Mouse (Mus musculus): Measurements from ENCODE around the gene Zfp966.
"Not testable (repeated sequence)": the region's sequence is repeated elsewhere in the genome, so short reads cannot be mapped to it uniquely, and the experiment has no call there.

DNA sequence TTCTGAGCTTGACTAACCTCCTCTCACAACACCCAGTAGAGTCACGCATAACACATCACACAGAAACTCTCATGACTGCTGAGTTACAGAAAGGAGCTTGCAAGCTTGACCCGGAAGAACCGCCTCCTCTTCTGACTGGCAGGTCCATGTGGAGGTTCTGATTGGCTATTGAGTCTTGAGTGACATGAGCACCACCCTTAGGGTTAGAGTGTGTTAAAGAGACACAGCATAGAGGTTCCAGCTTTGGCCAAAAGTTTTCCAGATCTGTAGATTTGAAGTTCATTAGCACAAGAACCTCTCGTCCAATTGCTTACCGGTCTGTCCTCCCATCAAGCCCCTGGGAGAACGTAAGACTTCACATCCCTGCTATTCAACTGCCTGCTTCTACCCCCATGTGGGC, at the start of gene Zfp966:
- TF ChIP-seq CTCF, POLR2A (IDR thresholded peaks at IDR 0.05; ENCODE audit: insufficient read depth, low read depth, low read length): not testable (repeated sequence)

Data from olfactory bulb, adult 2 months (tissue).